Mouse (Mus musculus) embryo, embryonic 11 days (tissue): ENCODE results near the gene Plac8.

ENCODE experiments used
- DNase-seq: peaks from one replicate; pipeline ENCODE4 v3.0.0-alpha.2; 2015

Gene Plac8

GRCm38 (mm10) chr5:100525620-100526019 lies 46.4 kb downstream of the Plac8 start:
- no peak for DNase-seq

GRCm38 (mm10) chr5:100524921-100525320 lies 47.1 kb downstream of the Plac8 start:
- DNase-seq: no peak

- DNase-seq: no peak
Observed at GRCm38 (mm10) chr5:100523331-100523730, 48.7 kb downstream of the Plac8 start.

- no peak for DNase-seq
Observed at GRCm38 (mm10) chr5:100520223-100520622, 51.8 kb downstream of the Plac8 start.

GRCm38 (mm10) chr5:100519027-100519411 lies 53.0 kb downstream of the Plac8 start:
- DNase-seq: no peak

GRCm38 (mm10) chr5:100518049-100519026 lies 53.7 kb downstream of the Plac8 start, which contains the start of gene Cops4:
Gene Cops4 (plus strand): TSS chr5:100518309.
- peak; percentile 100 for DNase-seq

GRCm38 (mm10) chr5:100512576-100512975 lies 59.5 kb downstream of the Plac8 start:
- DNase-seq: no peak

- no peak for DNase-seq
Observed at GRCm38 (mm10) chr5:100509247-100509646, 62.8 kb downstream of the Plac8 start.
